Mouse (Mus musculus): Measurements from ENCODE around the gene Calm2. TPM values are rescaled to one million over a fixed set of nuclear protein-coding genes. Genes with fewer than 3 reads are reported as not detected.

Gene Calm2
- polyA plus RNA-seq, 1 experiment from 2014 or later, result 2,858 TPM

GRCm38 (mm10) chr17:87432314-87432713, 14.4 kb downstream of the Calm2 start:
- ATAC-seq (ENCODE audit: low FRiP score) (no peak), DNase-seq (ENCODE audit: low spot score) (no peak)
- Histone ChIP-seq H3K36me3 (replicated peaks; ENCODE audit: control insufficient read depth, insufficient read depth) (peaks cover 65% of the 10 kb centered on the region), H3K9ac (no peak overlapping the region), H3K27me3 (ENCODE audit: control insufficient read depth, insufficient read depth, low read length) (no peaks in the 10 kb centered on the region), H3K27ac (no peak overlapping the region), H3K4me3 (replicated peaks; ENCODE audit: low read length) (no peak overlapping the region), H3K9me3 (ENCODE audit: control insufficient read depth, low read length) (no peaks in the 10 kb centered on the region), H3K4me1 (replicated peaks; ENCODE audit: control insufficient read depth, insufficient read depth, low read length) (no peaks in the 10 kb centered on the region), H3K4me2 (replicated peaks) (no peak overlapping the region)

- no peaks in the 10 kb centered on the region for H3K27me3 ChIP-seq (ENCODE audit: control insufficient read depth, insufficient read depth, low read length)
- H3K4me3 ChIP-seq (replicated peaks; ENCODE audit: low read length), result no peak overlapping the region
- H3K27ac ChIP-seq, result no peak overlapping the region
- no peak overlapping the region for H3K9ac ChIP-seq
- H3K9me3 ChIP-seq (ENCODE audit: control insufficient read depth, low read length), result no peaks in the 10 kb centered on the region
- ATAC-seq (ENCODE audit: low FRiP score) (no peak), DNase-seq (ENCODE audit: low spot score) (no peak)
- H3K36me3 ChIP-seq (replicated peaks; ENCODE audit: control insufficient read depth, insufficient read depth), result peaks cover 50% of the 10 kb centered on the region
- 87% methylated on average over 3 of the region's 3 CpGs for WGBS
- no peak overlapping the region for H3K4me2 ChIP-seq (replicated peaks)
- H3K4me1 ChIP-seq (replicated peaks; ENCODE audit: control insufficient read depth, insufficient read depth, low read length), result no peaks in the 10 kb centered on the region
These were observed 17.3 kb downstream of the Calm2 start for GRCm38 (mm10) chr17:87429431-87429830.

- Histone ChIP-seq H3K4me2 (replicated peaks) (no peak within 1 kb of the TSS), H3K27me3 (ENCODE audit: control insufficient read depth, insufficient read depth, low read length) (no peaks in the 10 kb centered on the region), H3K4me1 (replicated peaks; ENCODE audit: control insufficient read depth, insufficient read depth, low read length) (no peaks in the 10 kb centered on the region), H3K9me3 (ENCODE audit: control insufficient read depth, low read length) (no peaks in the 10 kb centered on the region), H3K4me3 (replicated peaks; ENCODE audit: low read length) (no peak within 1 kb of the TSS), H3K9ac (no peak within 1 kb of the TSS), H3K27ac (peak within 1 kb of the TSS; percentile 47), H3K36me3 (replicated peaks; ENCODE audit: control insufficient read depth, insufficient read depth) (peaks cover 31% of the 10 kb centered on the region)
- ATAC-seq (ENCODE audit: low FRiP score) (no peak), DNase-seq (ENCODE audit: low spot score) (no peak)
- 51% methylated on average over 24 of the region's 24 CpGs for WGBS
These were observed 19.2 kb downstream of the Calm2 start, which contains the start of gene Stpg4 for GRCm38 (mm10) chr17:87427511-87427910. Stpg4 (minus strand) TSS chr17:87427741.

GRCm38 (mm10) chr17:87418082-87418481, 28.7 kb downstream of the Calm2 start:
- ATAC-seq (ENCODE audit: low FRiP score) (no peak), DNase-seq (ENCODE audit: low spot score) (no peak)
- WGBS, result 77% methylated on average over 7 of the region's 7 CpGs

GRCm38 (mm10) chr17:87406646-87407045, 40.1 kb downstream of the Calm2 start:
- no peak overlapping the region for H3K9ac ChIP-seq
- no peaks in the 10 kb centered on the region for H3K36me3 ChIP-seq (replicated peaks; ENCODE audit: control insufficient read depth, insufficient read depth)
- 77% methylated on average over 4 of the region's 4 CpGs for WGBS
- no peaks in the 10 kb centered on the region for H3K9me3 ChIP-seq (ENCODE audit: control insufficient read depth, low read length)
- no peak for DNase-seq (ENCODE audit: low spot score)
- H3K4me3 ChIP-seq (replicated peaks; ENCODE audit: low read length), result no peak overlapping the region
- no peaks in the 10 kb centered on the region for H3K4me1 ChIP-seq (replicated peaks; ENCODE audit: control insufficient read depth, insufficient read depth, low read length)
- 0 out of 2 replicates have a peak, but pooled peaks cover 3% of the 10 kb centered on the region for H3K27me3 ChIP-seq (ENCODE audit: control insufficient read depth, insufficient read depth, low read length)
- H3K27ac ChIP-seq, result no peak overlapping the region
- no peak overlapping the region for H3K4me2 ChIP-seq (replicated peaks)
- ATAC-seq (ENCODE audit: low FRiP score), result no peak

More at GRCm38 (mm10) chr17:87418082-87418481, 28.7 kb downstream of the Calm2 start:
- no peak overlapping the region for H3K4me2 ChIP-seq (replicated peaks)
- H3K27me3 ChIP-seq (ENCODE audit: control insufficient read depth, insufficient read depth, low read length), result no peaks in the 10 kb centered on the region
- H3K36me3 ChIP-seq (replicated peaks; ENCODE audit: control insufficient read depth, insufficient read depth), result no peaks in the 10 kb centered on the region
- no peaks in the 10 kb centered on the region for H3K4me1 ChIP-seq (replicated peaks; ENCODE audit: control insufficient read depth, insufficient read depth, low read length)
- H3K9me3 ChIP-seq (ENCODE audit: control insufficient read depth, low read length), result no peaks in the 10 kb centered on the region
- H3K27ac ChIP-seq, result no peak overlapping the region
- no peak overlapping the region for H3K4me3 ChIP-seq (replicated peaks; ENCODE audit: low read length)
- no peak overlapping the region for H3K9ac ChIP-seq

- DNase-seq (ENCODE audit: low spot score) (no peak), ATAC-seq (ENCODE audit: low FRiP score) (no peak)
- Histone ChIP-seq H3K36me3 (replicated peaks; ENCODE audit: control insufficient read depth, insufficient read depth) (no peaks in the 10 kb centered on the region), H3K27ac (no peak overlapping the region), H3K9me3 (ENCODE audit: control insufficient read depth, low read length) (no peaks in the 10 kb centered on the region), H3K9ac (no peak overlapping the region), H3K27me3 (ENCODE audit: control insufficient read depth, insufficient read depth, low read length) (0 out of 2 replicates have a peak, but pooled peaks cover 3% of the 10 kb centered on the region), H3K4me3 (replicated peaks; ENCODE audit: low read length) (no peak overlapping the region), H3K4me2 (replicated peaks) (no peak overlapping the region), H3K4me1 (replicated peaks; ENCODE audit: control insufficient read depth, insufficient read depth, low read length) (no peaks in the 10 kb centered on the region)
- WGBS, result 72% methylated on average over 11 of the region's 11 CpGs
These were observed 41.2 kb downstream of the Calm2 start for GRCm38 (mm10) chr17:87405576-87405975.

- H3K27ac ChIP-seq, result no peak overlapping the region
- H3K4me2 ChIP-seq (replicated peaks), result no peak overlapping the region
- no peaks in the 10 kb centered on the region for H3K36me3 ChIP-seq (replicated peaks; ENCODE audit: control insufficient read depth, insufficient read depth)
- no peaks in the 10 kb centered on the region for H3K4me1 ChIP-seq (replicated peaks; ENCODE audit: control insufficient read depth, insufficient read depth, low read length)
- DNase-seq (ENCODE audit: low spot score) (no peak), ATAC-seq (ENCODE audit: low FRiP score) (no peak)
- H3K4me3 ChIP-seq (replicated peaks; ENCODE audit: low read length), result no peak overlapping the region
- H3K27me3 ChIP-seq (ENCODE audit: control insufficient read depth, insufficient read depth, low read length), result 0 out of 2 replicates have a peak, but pooled peaks cover 3% of the 10 kb centered on the region
- no peak overlapping the region for H3K9ac ChIP-seq
- WGBS, result 64% methylated on average over 4 of the region's 4 CpGs
- no peaks in the 10 kb centered on the region for H3K9me3 ChIP-seq (ENCODE audit: control insufficient read depth, low read length)
These were observed 43.3 kb downstream of the Calm2 start for GRCm38 (mm10) chr17:87403462-87403861.

- Histone ChIP-seq H3K9ac (no peak overlapping the region), H3K27me3 (ENCODE audit: control insufficient read depth, insufficient read depth, low read length) (0 out of 2 replicates have a peak, but pooled peaks cover 3% of the 10 kb centered on the region), H3K4me3 (replicated peaks; ENCODE audit: low read length) (no peak overlapping the region), H3K4me2 (replicated peaks) (no peak overlapping the region), H3K9me3 (ENCODE audit: control insufficient read depth, low read length) (no peaks in the 10 kb centered on the region), H3K36me3 (replicated peaks; ENCODE audit: control insufficient read depth, insufficient read depth) (no peaks in the 10 kb centered on the region), H3K4me1 (replicated peaks; ENCODE audit: control insufficient read depth, insufficient read depth, low read length) (no peaks in the 10 kb centered on the region), H3K27ac (no peak overlapping the region)
- no peak for ATAC-seq (ENCODE audit: low FRiP score)
- WGBS, result 90% methylated on average over 11 of the region's 11 CpGs
- no peak for DNase-seq (ENCODE audit: low spot score)
These were observed 44.3 kb downstream of the Calm2 start for GRCm38 (mm10) chr17:87402444-87402843.

- 66% methylated on average over 11 of the region's 11 CpGs for WGBS
- no peaks in the 10 kb centered on the region for H3K27me3 ChIP-seq (ENCODE audit: control insufficient read depth, insufficient read depth, low read length)
- H3K4me1 ChIP-seq (replicated peaks; ENCODE audit: control insufficient read depth, insufficient read depth, low read length), result no peaks in the 10 kb centered on the region
- no peaks in the 10 kb centered on the region for H3K36me3 ChIP-seq (replicated peaks; ENCODE audit: control insufficient read depth, insufficient read depth)
- no peak overlapping the region for H3K27ac ChIP-seq
- H3K4me3 ChIP-seq (replicated peaks; ENCODE audit: low read length), result no peak overlapping the region
- no peaks in the 10 kb centered on the region for H3K9me3 ChIP-seq (ENCODE audit: control insufficient read depth, low read length)
- DNase-seq (ENCODE audit: low spot score) (no peak), ATAC-seq (ENCODE audit: low FRiP score) (no peak)
- H3K9ac ChIP-seq, result no peak overlapping the region
- no peak overlapping the region for H3K4me2 ChIP-seq (replicated peaks)
These were observed 49.6 kb downstream of the Calm2 start for GRCm38 (mm10) chr17:87397088-87397487.

- H3K4me3 ChIP-seq (replicated peaks; ENCODE audit: low read length), result no peak overlapping the region
- H3K27ac ChIP-seq, result no peak overlapping the region
- 67% methylated on average over 7 of the region's 7 CpGs for WGBS
- H3K9ac ChIP-seq, result no peak overlapping the region
- H3K27me3 ChIP-seq (ENCODE audit: control insufficient read depth, insufficient read depth, low read length), result no peaks in the 10 kb centered on the region
- no peaks in the 10 kb centered on the region for H3K4me1 ChIP-seq (replicated peaks; ENCODE audit: control insufficient read depth, insufficient read depth, low read length)
- DNase-seq (ENCODE audit: low spot score), result no peak
- no peaks in the 10 kb centered on the region for H3K9me3 ChIP-seq (ENCODE audit: control insufficient read depth, low read length)
- H3K36me3 ChIP-seq (replicated peaks; ENCODE audit: control insufficient read depth, insufficient read depth), result no peaks in the 10 kb centered on the region
- no peak overlapping the region for H3K4me2 ChIP-seq (replicated peaks)
- ATAC-seq (ENCODE audit: low FRiP score), result peak; percentile 51; the same call in 1 of the 2 replicates
These were observed 55.5 kb downstream of the Calm2 start for GRCm38 (mm10) chr17:87391242-87391641.

Measured in hindbrain, embryonic 14.5 days (tissue).